8 mouse cellular contexts compared by ENCODE assay signal in the genomic region with DNA sequence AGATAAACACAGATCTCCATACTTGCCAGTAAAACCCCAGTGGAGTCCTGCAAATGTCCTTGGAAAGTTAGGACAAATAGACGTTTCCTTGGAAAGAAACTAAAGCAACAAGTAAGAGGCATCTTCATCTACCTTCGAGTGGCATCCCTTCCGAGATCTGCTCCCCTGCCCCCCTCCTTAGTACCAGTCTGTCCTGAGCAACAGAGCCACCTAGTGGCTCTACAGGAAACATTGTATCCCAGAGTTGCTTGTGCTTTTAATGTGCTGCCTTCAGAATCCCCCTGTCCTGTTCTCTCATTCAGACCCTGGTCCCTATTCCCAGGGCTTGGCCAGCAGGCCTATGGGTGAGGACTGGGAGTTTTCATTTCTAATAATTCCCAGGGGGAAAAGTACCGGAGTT.
DNase-seq lines count a peak whose midpoint lies in the region; ATAC-seq and TF ChIP-seq lines count a peak whose summit lies in the region.

No protein-coding gene starts in this region.

- H3K4me3 ChIP-seq in kidney, adult 2 months (ENCODE audit: insufficient read depth, low read depth, low read length) = no peak overlapping the region
- H3K4me3 ChIP-seq in embryonic facial prominence, embryonic 11.5 days (ENCODE audit: low read depth, low read length) = no peak overlapping the region
- no peak overlapping the region for H3K4me3 ChIP-seq in stomach, postnatal 0 days (ENCODE audit: low read depth, low read length)
- no peak overlapping the region for H3K4me3 ChIP-seq in heart, embryonic 10.5 days

- no peak overlapping the region for H3K9ac ChIP-seq in embryonic facial prominence, embryonic 11.5 days (replicated peaks; ENCODE audit: low read length)
- H3K9ac ChIP-seq in stomach, postnatal 0 days (ENCODE audit: low read length) = no peak overlapping the region

- no peak for TF ChIP-seq POLR2A in kidney, adult 2 months (IDR thresholded peaks at IDR 0.05; ENCODE audit: low read depth, low read length)

- peak; percentile 46 for TF ChIP-seq CTCF in kidney, adult 2 months (conservative IDR thresholded peaks at IDR 0.05; ENCODE audit: insufficient read depth, insufficient read length, low read depth, low read length)
- peak; percentile 84 for TF ChIP-seq CTCF in stomach, postnatal 0 days (IDR thresholded peaks at IDR 0.05; ENCODE audit: low read depth)

- no peaks in the 10 kb centered on the region for H3K36me3 ChIP-seq in kidney, adult 2 months (ENCODE audit: control insufficient read depth, insufficient read depth, low read length)
- no peaks in the 10 kb centered on the region for H3K36me3 ChIP-seq in embryonic facial prominence, embryonic 11.5 days (replicated peaks; ENCODE audit: control insufficient read depth, insufficient read depth, low read depth, low read length)
- no peaks in the 10 kb centered on the region for H3K36me3 ChIP-seq in stomach, postnatal 0 days (ENCODE audit: control insufficient read depth, insufficient read depth, low read length)
- no peaks in the 10 kb centered on the region for H3K36me3 ChIP-seq in heart, embryonic 10.5 days

- H3K4me2 ChIP-seq in embryonic facial prominence, embryonic 11.5 days (ENCODE audit: low read depth, low read length) = no peak overlapping the region
- no peak overlapping the region for H3K4me2 ChIP-seq in stomach, postnatal 0 days (replicated peaks; ENCODE audit: low read depth)

- H3K9me3 ChIP-seq in embryonic facial prominence, embryonic 11.5 days (replicated peaks; ENCODE audit: control insufficient read depth, low read length) = no peaks in the 10 kb centered on the region
- no peaks in the 10 kb centered on the region for H3K9me3 ChIP-seq in stomach, postnatal 0 days (ENCODE audit: control insufficient read depth, low read length)
- H3K9me3 ChIP-seq in heart, embryonic 10.5 days = no peaks in the 10 kb centered on the region

- H3K27me3 ChIP-seq in kidney, adult 2 months (replicated peaks; ENCODE audit: control insufficient read depth, insufficient read depth, low read length) = no peaks in the 10 kb centered on the region
- H3K27me3 ChIP-seq in embryonic facial prominence, embryonic 11.5 days (ENCODE audit: control insufficient read depth, insufficient read depth, low read length) = no peaks in the 10 kb centered on the region
- H3K27me3 ChIP-seq in stomach, postnatal 0 days (ENCODE audit: control insufficient read depth, insufficient read depth, low read length) = no peaks in the 10 kb centered on the region
- no peaks in the 10 kb centered on the region for H3K27me3 ChIP-seq in heart, embryonic 10.5 days (ENCODE audit: insufficient read depth, poor library complexity, severe bottlenecking)

- no peak for ATAC-seq in embryonic facial prominence, embryonic 11.5 days (replicated peaks; ENCODE audit: insufficient number of reproducible peaks, low FRiP score, low TSS enrichment, low read depth)
- no peak for ATAC-seq in stomach, postnatal 0 days (ENCODE audit: low FRiP score, low TSS enrichment)

- no peak for DNase-seq in kidney, adult 2 months
- no peak for DNase-seq in kidney, adult 8-10 months
- peak; percentile 3 for DNase-seq in thymus, postnatal 14 days
- DNase-seq in thymus, adult 18-20 months = no peak
- peak; percentile 55 for DNase-seq in embryonic facial prominence, embryonic 11.5 days (ENCODE audit: low spot score)
- DNase-seq in stomach, postnatal 0 days (ENCODE audit: low spot score) = peak; percentile 21
- no peak for DNase-seq in frontal cortex, postnatal 36 days (ENCODE audit: low spot score in 2 of 2)
- no peak for DNase-seq in heart, embryonic 10.5 days (ENCODE audit: low spot score)

- WGBS in kidney, adult 2 months = 20% methylated on average over 4 of the region's 4 CpGs
- 31% methylated on average over 4 of the region's 4 CpGs for WGBS in embryonic facial prominence, embryonic 11.5 days
- 15% methylated on average over 4 of the region's 4 CpGs for WGBS in stomach, postnatal 0 days
- 19% methylated on average over 4 of the region's 4 CpGs for WGBS in heart, embryonic 10.5 days

- H3K27ac ChIP-seq in kidney, adult 2 months (ENCODE audit: insufficient read depth, low read depth, low read length) = no peak overlapping the region
- H3K27ac ChIP-seq in embryonic facial prominence, embryonic 11.5 days (replicated peaks; ENCODE audit: low read depth, low read length) = no peak overlapping the region
- H3K27ac ChIP-seq in stomach, postnatal 0 days (replicated peaks) = no peak overlapping the region
- H3K27ac ChIP-seq in heart, embryonic 10.5 days = no peak overlapping the region

- no peaks in the 10 kb centered on the region for H3K4me1 ChIP-seq in kidney, adult 2 months (ENCODE audit: control insufficient read depth, insufficient read depth, low read length)
- H3K4me1 ChIP-seq in embryonic facial prominence, embryonic 11.5 days (ENCODE audit: control insufficient read depth, insufficient read depth, low read length) = no peaks in the 10 kb centered on the region
- H3K4me1 ChIP-seq in stomach, postnatal 0 days (replicated peaks; ENCODE audit: control insufficient read depth, insufficient read depth) = no peaks in the 10 kb centered on the region
- H3K4me1 ChIP-seq in heart, embryonic 10.5 days = no peaks in the 10 kb centered on the region

- no peak for TF ChIP-seq EP300 in stomach, postnatal 0 days (optimal IDR thresholded peaks at IDR 0.05)

Comparison
In these comparisons a context has a peak if more than half of its experiments do, and no peak if none do; other contexts are left out.
1. DNase-seq: peak in thymus, postnatal 14 days (single experiment), embryonic facial prominence, embryonic 11.5 days (single experiment) and stomach, postnatal 0 days (single experiment); none in kidney, adult 2 months (single experiment), kidney, adult 8-10 months (0 of 2), thymus, adult 18-20 months (0 of 2), frontal cortex, postnatal 36 days (0 of 2) and heart, embryonic 10.5 days (single experiment).